Mouse (Mus musculus) layer of hippocampus, adult 9-10 months (tissue): Measurements from ENCODE around the gene Cdyl2.

Experiments used
- DNase-seq: peaks from one replicate; pipeline ENCODE4 v3.0.0; 2022; ENCODE audit warnings: low spot score

Cdyl2 gene

DNA sequence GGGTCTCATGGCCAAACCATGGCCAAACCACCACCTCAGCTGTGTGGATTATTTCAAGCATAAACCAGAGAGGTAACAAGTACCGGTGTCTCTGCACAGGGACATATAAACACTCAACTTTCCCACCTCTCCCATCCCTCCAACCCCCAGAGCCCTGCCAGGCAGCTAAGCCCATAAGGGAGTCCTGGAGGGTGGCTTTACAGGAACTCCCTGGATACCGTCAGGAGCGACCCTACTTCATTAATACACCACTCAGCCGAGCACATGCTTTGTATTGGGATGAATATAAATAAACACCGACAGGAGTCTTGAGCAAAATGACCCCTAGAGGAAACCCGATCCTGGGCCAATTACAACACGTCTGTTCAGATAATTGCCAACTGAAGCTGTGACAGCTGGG is 194.0 kb downstream of the Cdyl2 start:
- no peak for DNase-seq

DNA sequence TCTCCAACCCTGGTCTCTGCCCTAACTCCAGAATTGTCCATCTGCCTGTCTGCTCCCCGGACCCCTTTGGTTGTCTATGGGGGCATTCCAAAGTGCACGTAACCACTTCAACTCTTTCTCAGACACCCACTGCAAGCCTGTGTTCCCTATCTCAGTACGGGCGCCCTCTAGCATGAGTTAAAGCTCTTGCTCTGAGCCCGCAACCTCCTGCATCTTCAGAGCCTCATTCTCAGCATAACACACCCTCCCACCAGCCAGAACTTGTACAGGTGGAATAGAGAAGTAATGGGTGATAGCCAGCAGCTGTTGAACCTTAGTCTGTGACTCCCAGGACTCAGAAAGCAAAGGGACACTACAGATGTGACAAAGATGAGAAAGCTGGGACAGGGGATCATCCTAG is 196.0 kb downstream of the Cdyl2 start:
- no peak for DNase-seq

DNA sequence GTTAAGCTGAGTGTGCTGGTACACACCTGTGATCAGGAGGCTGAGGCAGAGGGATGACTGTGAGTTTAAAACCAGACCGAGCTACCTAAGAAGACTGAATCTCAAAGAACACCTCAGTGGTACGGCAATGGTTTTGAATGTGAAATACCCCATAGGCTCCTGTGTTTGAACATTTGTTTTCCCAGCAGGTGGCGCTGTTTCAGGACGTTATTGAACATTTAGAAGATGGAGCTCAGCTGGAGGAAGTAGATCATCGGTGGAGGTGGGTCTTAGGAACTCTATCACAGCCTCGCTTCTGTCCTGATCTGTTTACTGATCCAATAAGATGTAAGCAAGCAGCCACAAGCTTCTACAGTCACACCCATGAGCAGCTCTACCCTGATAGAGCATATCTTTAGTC is 199.7 kb downstream of the Cdyl2 start:
- DNase-seq: no peak

DNA sequence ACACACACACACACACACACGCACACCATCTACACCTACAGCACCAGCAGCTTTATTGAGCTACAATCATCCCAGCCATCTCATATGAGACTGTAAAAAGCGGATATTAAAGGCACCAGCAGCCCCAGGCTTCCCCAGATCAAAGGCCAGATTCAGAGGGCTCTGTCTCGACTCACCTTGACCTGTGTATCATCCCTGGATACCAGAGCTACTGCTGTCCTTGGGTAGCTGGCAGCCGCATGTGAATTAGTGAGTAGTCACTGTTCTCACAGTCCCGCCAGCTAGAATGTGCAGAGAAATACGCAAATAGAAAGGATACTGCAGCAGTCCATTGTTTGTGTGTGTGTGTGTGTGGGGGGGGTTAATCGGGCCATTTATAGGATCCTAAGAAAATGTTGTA is 204.1 kb downstream of the Cdyl2 start:
- DNase-seq: no peak

DNA sequence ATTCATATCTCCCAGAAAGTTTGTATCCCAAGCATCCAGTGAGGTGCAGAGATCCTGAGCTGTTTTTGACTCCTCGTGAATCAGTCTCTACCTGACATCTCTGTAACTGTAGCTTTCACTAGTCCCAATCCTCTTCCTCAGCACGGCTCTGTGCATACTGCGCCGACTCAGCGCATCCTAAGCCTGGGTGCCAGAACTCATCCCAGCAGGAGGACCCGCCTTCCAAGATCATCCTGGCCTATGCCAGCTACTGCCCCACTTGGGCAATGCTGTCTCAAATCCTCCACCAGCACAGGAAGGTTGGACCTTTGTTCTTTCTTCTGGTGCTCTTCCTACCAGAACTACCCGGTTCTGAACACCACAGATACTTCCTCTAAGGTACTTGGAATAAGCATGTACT is 207.9 kb downstream of the Cdyl2 start:
- no peak for DNase-seq
